In the genomic region with DNA sequence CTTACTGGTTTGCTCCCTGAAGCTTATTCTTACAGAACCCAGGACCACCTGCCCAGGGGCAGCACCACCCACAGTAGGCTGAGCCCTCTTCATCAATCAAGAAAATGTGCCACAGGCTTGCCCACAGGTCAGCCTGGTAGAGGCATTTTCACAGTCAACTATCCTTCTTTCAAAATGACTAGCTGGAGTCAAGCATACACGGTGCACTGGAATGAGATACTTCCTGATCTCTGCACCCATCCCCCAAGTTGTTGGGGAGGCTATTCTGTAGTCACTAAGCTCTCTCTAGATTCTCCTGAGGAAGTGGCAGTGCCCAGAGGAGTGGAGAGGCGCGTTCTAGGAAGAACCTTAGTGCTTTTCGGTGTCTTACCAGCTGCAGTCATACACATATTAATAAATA, we compare ENCODE assay signal across 20 mouse cellular contexts. TPM values are rescaled to one million over a fixed set of nuclear protein-coding genes. Genes with fewer than 3 reads are reported as not detected.
"Had no signal": no experiment of that assay in that cellular context is flagged by ENCODE, and none has a peak within 500 bp of the region (broad histone marks: within the 10 kb centered on the region; RNA-seq: fewer than 3 reads in every experiment).

No protein-coding gene starts in this region.

- H3K4me2 ChIP-seq: lung, embryonic 15.5 days; midbrain, embryonic 11.5 days; midbrain, embryonic 13.5 days; midbrain, embryonic 15.5 days; neural tube, embryonic 12.5 days; stomach, embryonic 15.5 days had no signal

- H3K4me1 ChIP-seq: lung, embryonic 15.5 days; midbrain, embryonic 13.5 days; midbrain, embryonic 15.5 days; neural tube, embryonic 12.5 days; stomach, embryonic 15.5 days had no signal

- H3K4me3 ChIP-seq: lung, embryonic 15.5 days; megakaryocyte, embryonic 14.5 days; midbrain, embryonic 13.5 days; midbrain, embryonic 15.5 days; neural tube, embryonic 12.5 days; stomach, embryonic 15.5 days had no signal

- ATAC-seq: midbrain, embryonic 13.5 days; midbrain, embryonic 15.5 days had no signal

- H3K36me3 ChIP-seq: lung, embryonic 15.5 days; midbrain, embryonic 13.5 days; midbrain, embryonic 15.5 days; neural tube, embryonic 12.5 days; stomach, embryonic 15.5 days had no signal

- H3K27ac ChIP-seq: liver, embryonic 14.5 days; lung, embryonic 15.5 days; midbrain, embryonic 13.5 days; midbrain, embryonic 15.5 days; neural tube, embryonic 12.5 days; stomach, embryonic 15.5 days; stomach, postnatal 0 days had no signal

- H3K27me3 ChIP-seq: lung, embryonic 15.5 days; megakaryocyte, embryonic 14.5 days; midbrain, embryonic 13.5 days; midbrain, embryonic 15.5 days; neural tube, embryonic 12.5 days; stomach, embryonic 15.5 days had no signal

- DNase-seq: lung, postnatal 14 days; lung, postnatal 4 days; right cerebral cortex, postnatal 14 days; thymus, adult 2 months; thymus, postnatal 25 days; thymus, postnatal 4 days had no signal

- H3K9me3 ChIP-seq: lung, embryonic 15.5 days; megakaryocyte, embryonic 14.5 days; midbrain, embryonic 13.5 days; midbrain, embryonic 15.5 days; neural tube, embryonic 12.5 days; stomach, embryonic 15.5 days had no signal

- H3K9ac ChIP-seq: liver, embryonic 14.5 days; lung, embryonic 15.5 days; midbrain, embryonic 13.5 days; midbrain, embryonic 15.5 days; neural tube, embryonic 12.5 days; stomach, embryonic 15.5 days had no signal

RNA-seq across cellular contexts. Expression of a gene that starts 54.1 kb away (rescaled TPM):
- total RNA-seq: megakaryocyte progenitor cell, adult 5-6 weeks; monocyte, adult 5-6 weeks; neutrophil, adult 5-6 weeks had no signal
- polyA plus RNA-seq: liver, embryonic 14.5 days; liver, embryonic 16.5 days; lung, embryonic 15.5 days; spleen, adult 2 months; stomach, embryonic 15.5 days; stomach, postnatal 0 days had no signal
